Mouse (Mus musculus) stomach, postnatal 0 days (tissue): ENCODE data around the gene Trpm3. TPM values are rescaled to one million over a fixed set of nuclear protein-coding genes. Genes with fewer than 3 reads are reported as not detected.

Experiments
- ATAC-seq: fragments of 200-750 bp; cut with Nextera tagmentation; 2 replicates; pipeline ENCODE4 v1.8.0; 2017; ENCODE audit not compliant: low FRiP score, low TSS enrichment
- DNase-seq: peaks from one replicate; pipeline ENCODE4 v3.0.0-alpha.2; 2016; ENCODE audit warnings: low spot score
- H3K27ac ChIP-seq: fragments of 300-500 bp; sonication (generic); replicated peaks from 2 replicates; pipeline ENCODE4 v1.5.1; 2014; ENCODE audit warnings: mild to moderate bottlenecking, control low read depth
- H3K27me3 ChIP-seq: fragments of 300-500 bp; sonication (generic); 2 replicates; pipeline ENCODE4 v1.6.1; 2014; ENCODE audit warnings: low read length; ENCODE audit not compliant: control insufficient read depth, insufficient read depth
- H3K36me3 ChIP-seq: fragments of 300-500 bp; sonication (generic); 2 replicates; pipeline ENCODE4 v1.6.1; 2014; ENCODE audit warnings: low read length, mixed read lengths; ENCODE audit not compliant: control insufficient read depth, insufficient read depth
- H3K4me1 ChIP-seq: fragments of 300-500 bp; sonication (generic); replicated peaks from 2 replicates; pipeline ENCODE4 v1.6.1; 2014; ENCODE audit warnings: antibody characterized with exemption; ENCODE audit not compliant: control insufficient read depth, insufficient read depth
- H3K4me2 ChIP-seq: fragments of 300-500 bp; sonication (generic); replicated peaks from 2 replicates; pipeline ENCODE4 v1.6.1; 2014; ENCODE audit warnings: low read depth, mild to moderate bottlenecking, control low read depth, moderate library complexity
- H3K4me3 ChIP-seq: fragments of 300-500 bp; sonication (generic); 2 replicates; pipeline ENCODE4 v1.5.1; 2014; ENCODE audit warnings: low read depth, low read length, control low read depth
- H3K9ac ChIP-seq: fragments of 300-500 bp; sonication (generic); 2 replicates; pipeline ENCODE4 v1.6.1; 2014; ENCODE audit warnings: mild to moderate bottlenecking, low read length, control low read depth, mixed read lengths
- H3K9me3 ChIP-seq: fragments of 300-500 bp; sonication (generic); 2 replicates; pipeline ENCODE4 v1.6.1; 2016; ENCODE audit warnings: low read length; ENCODE audit not compliant: control insufficient read depth
- CTCF ChIP-seq: IDR thresholded peaks from 2 replicates; pipeline ENCODE4 v1.5.1; 2016; ENCODE audit warnings: antibody characterized with exemption, low read depth, mild to moderate bottlenecking, moderate library complexity
- EP300 ChIP-seq: optimal IDR thresholded peaks from 2 replicates; pipeline ENCODE3; 2016; ENCODE audit warnings: antibody characterized with exemption
- WGBS: fragments of 180-500 bp; shearing (Covaris S2); extraction: QIAGEN DNeasy Blood & Tissue Kit; methylation state at CpG from one replicate; pipeline ENCODE4 v1.1.7; 2014; 5-methylcytosine and 5-hydroxymethylcytosine counted together
- polyA plus RNA-seq: library from polyadenylated mRNA; unstranded; fragments of >200 nt; fragmentation: Nextera tagmentation; extraction: Ambion mirVana; gene quantifications from 2 replicates; pipeline ENCODE4 v1.2.1, GENCODE M21; 2015

The Trpm3 gene
- polyA plus RNA-seq, 1 experiment from 2014 or later: 0.33 TPM

GRCm38 (mm10) chr19:22120976-22121375 is 17.9 kb upstream of the Trpm3 start:
- ATAC-seq: no peak
- 79% methylated on average over 2 of the region's 2 CpGs for WGBS

GRCm38 (mm10) chr19:22121631-22122030 is 17.2 kb upstream of the Trpm3 start:
- WGBS: 72% methylated on average over 2 of the region's 2 CpGs

More at GRCm38 (mm10) chr19:22120976-22121375, 17.9 kb upstream of the Trpm3 start:
- no peak overlapping the region for H3K9ac ChIP-seq
- DNase-seq: no peak
- no peak overlapping the region for H3K4me2 ChIP-seq
- TF ChIP-seq CTCF: no peak
- no peak for TF ChIP-seq EP300
- H3K27me3 ChIP-seq: no peaks in the 10 kb centered on the region
- H3K9me3 ChIP-seq: no peaks in the 10 kb centered on the region
- no peak overlapping the region for H3K4me3 ChIP-seq
- no peaks in the 10 kb centered on the region for H3K36me3 ChIP-seq
- H3K27ac ChIP-seq: no peak overlapping the region
- H3K4me1 ChIP-seq: no peaks in the 10 kb centered on the region

DNA sequence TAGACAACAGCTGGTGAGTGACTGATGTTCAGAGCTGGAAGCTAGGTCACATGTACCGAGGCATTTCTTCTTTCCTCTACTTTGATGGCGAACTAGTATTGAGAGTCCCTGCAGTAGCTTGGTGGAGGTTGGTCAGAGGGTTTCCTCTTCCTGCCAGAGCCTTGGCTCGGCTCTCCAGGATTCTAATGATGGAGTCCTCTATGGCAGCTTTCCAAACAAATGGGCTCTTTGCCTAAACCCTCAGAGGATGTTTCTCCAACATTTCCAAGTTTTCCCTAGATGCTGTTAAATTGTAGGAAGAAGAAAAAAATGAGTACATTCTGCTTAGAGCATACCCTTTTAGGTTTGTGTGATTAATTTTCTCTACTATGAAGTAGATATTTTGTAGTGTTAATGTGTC is 6.2 kb upstream of the Trpm3 start:
- no peak for TF ChIP-seq EP300
- TF ChIP-seq CTCF: no peak
- H3K36me3 ChIP-seq: no peaks in the 10 kb centered on the region
- no peak overlapping the region for H3K4me2 ChIP-seq
- H3K27me3 ChIP-seq: no peaks in the 10 kb centered on the region
- H3K9me3 ChIP-seq: no peaks in the 10 kb centered on the region
- DNase-seq (no peak), ATAC-seq (no peak)
- no peak overlapping the region for H3K27ac ChIP-seq
- no peak overlapping the region for H3K4me3 ChIP-seq
- H3K9ac ChIP-seq: no peak overlapping the region
- no peaks in the 10 kb centered on the region for H3K4me1 ChIP-seq
- 55% methylated on average over 3 of the region's 3 CpGs for WGBS

More at GRCm38 (mm10) chr19:22121631-22122030, 17.2 kb upstream of the Trpm3 start:
- ATAC-seq (no peak), DNase-seq (no peak)
- Histone ChIP-seq H3K9ac (no peak overlapping the region), H3K4me2 (no peak overlapping the region), H3K27ac (no peak overlapping the region), H3K36me3 (no peaks in the 10 kb centered on the region), H3K4me1 (no peaks in the 10 kb centered on the region), H3K27me3 (no peaks in the 10 kb centered on the region), H3K4me3 (no peak overlapping the region), H3K9me3 (no peaks in the 10 kb centered on the region)
- TF ChIP-seq EP300 (no peak), CTCF (no peak)

DNA sequence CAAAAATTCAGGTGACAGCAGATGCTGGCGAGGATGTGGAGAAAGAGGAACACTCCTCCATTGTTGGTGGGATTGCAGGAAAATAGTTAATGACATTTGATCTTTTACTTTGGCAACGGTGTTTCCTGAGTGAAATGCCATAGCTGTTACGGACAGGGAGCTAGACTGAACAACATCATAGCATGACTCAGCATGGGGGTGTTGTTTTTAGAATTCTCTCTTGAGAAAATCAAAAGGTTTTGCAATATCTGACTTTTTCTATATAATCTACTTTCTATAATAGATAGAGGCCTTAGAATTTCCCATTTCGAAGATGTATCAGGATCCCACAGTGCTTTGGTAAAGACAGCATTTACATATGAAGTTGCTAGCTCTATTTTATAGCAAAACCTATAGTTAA is 39.7 kb downstream of the Trpm3 start:
- DNase-seq: no peak
- Histone ChIP-seq H3K9me3 (no peaks in the 10 kb centered on the region), H3K27me3 (no peaks in the 10 kb centered on the region), H3K4me3 (no peak overlapping the region), H3K9ac (no peak overlapping the region), H3K27ac (no peak overlapping the region), H3K36me3 (no peaks in the 10 kb centered on the region), H3K4me2 (no peak overlapping the region), H3K4me1 (no peaks in the 10 kb centered on the region)
- 69% methylated on average over 4 of the region's 4 CpGs for WGBS
- no peak for ATAC-seq
- TF ChIP-seq EP300 (no peak), CTCF (no peak)

GRCm38 (mm10) chr19:22179017-22179416 is 40.2 kb downstream of the Trpm3 start:
- no peak overlapping the region for H3K27ac ChIP-seq
- H3K9ac ChIP-seq: no peak overlapping the region
- TF ChIP-seq EP300: no peak
- no peak for TF ChIP-seq CTCF
- H3K4me2 ChIP-seq: no peak overlapping the region
- 88% methylated on average over 2 of the region's 2 CpGs for WGBS
- H3K4me1 ChIP-seq: no peaks in the 10 kb centered on the region
- no peaks in the 10 kb centered on the region for H3K27me3 ChIP-seq
- H3K36me3 ChIP-seq: no peaks in the 10 kb centered on the region
- ATAC-seq (no peak), DNase-seq (no peak)
- no peak overlapping the region for H3K4me3 ChIP-seq
- H3K9me3 ChIP-seq: no peaks in the 10 kb centered on the region

DNA sequence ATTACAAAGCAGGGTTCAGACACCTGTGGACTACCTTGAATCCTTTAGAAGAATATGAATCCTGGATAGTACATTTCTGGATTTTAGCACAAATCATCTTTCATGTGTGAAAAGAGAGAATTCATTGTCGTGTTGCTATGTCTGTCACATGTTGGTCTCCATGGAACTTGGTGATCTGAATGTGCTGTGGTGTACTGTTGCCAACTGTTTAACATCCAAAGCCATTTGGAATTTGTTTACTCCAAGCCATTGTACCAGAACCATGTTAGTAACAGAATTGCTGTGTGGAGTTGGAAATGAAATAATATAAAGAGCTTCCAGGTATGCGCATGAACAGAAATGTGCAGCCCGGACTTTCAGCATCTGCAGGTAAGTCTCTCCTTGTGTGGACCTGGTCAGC is 41.3 kb downstream of the Trpm3 start:
- Histone ChIP-seq H3K4me1 (no peaks in the 10 kb centered on the region), H3K27ac (no peak overlapping the region), H3K27me3 (no peaks in the 10 kb centered on the region), H3K9ac (no peak overlapping the region), H3K9me3 (no peaks in the 10 kb centered on the region), H3K4me2 (no peak overlapping the region), H3K36me3 (no peaks in the 10 kb centered on the region), H3K4me3 (no peak overlapping the region)
- TF ChIP-seq EP300: no peak
- TF ChIP-seq CTCF: no peak
- ATAC-seq: no peak
- WGBS: 84% methylated on average over 3 of the region's 3 CpGs
- DNase-seq: no peak
